ENCODE assay signal across 8 mouse cellular contexts in genomic region chr4:106838548-106839253, GRCm38 (mm10). TPM values are rescaled to one million over a fixed set of nuclear protein-coding genes. Genes with fewer than 3 reads are reported as not detected.
A peak's percentile ranks its signal among the peaks of the same experiment; 100 is the strongest.
DNase-seq lines count a peak whose midpoint lies in the region; ATAC-seq lines count a peak whose summit lies in the region.

No protein-coding gene starts in this region.

- H3K27me3 ChIP-seq in intestine, embryonic 14.5 days (replicated peaks; ENCODE audit: control insufficient read depth, insufficient read depth, low read length), result no peaks in the 10 kb centered on the region

- ATAC-seq in intestine, embryonic 14.5 days (replicated peaks; ENCODE audit: low FRiP score, low TSS enrichment, low read depth), result peak; percentile 81
- peak; percentile 74 for ATAC-seq in megakaryocyte-erythroid progenitor cell, adult 5-6 weeks (replicated peaks; ENCODE audit: low FRiP score, low TSS enrichment, poor library complexity, severe bottlenecking)

- intact Hi-C loops in gastrocnemius, postnatal 14 days (cut with DNase I; ENCODE audit: low total_unique reads), result loop anchor here (2.0 to 10.0 kb wide), 3 partner anchors 152 to 324 kb away; no protein-coding TSS in a partner anchor
- intact Hi-C loops in left cerebral cortex, postnatal 14 days (cut with DNase I), result loop anchor here (2.0 to 10.0 kb wide), 4 partner anchors 150 to 326 kb away; partner anchors contain the start of genes Cyb5rl, Lexm and Mrpl37

- H3K27ac ChIP-seq in intestine, embryonic 14.5 days (ENCODE audit: low read depth), result peak overlapping the region; percentile 98

- H3K4me2 ChIP-seq in intestine, embryonic 14.5 days (ENCODE audit: low read length), result peak overlapping the region; percentile 99

- peak overlapping the region; percentile 78 for H3K9ac ChIP-seq in intestine, embryonic 14.5 days (ENCODE audit: low read length)

- H3K4me1 ChIP-seq in intestine, embryonic 14.5 days (replicated peaks; ENCODE audit: control insufficient read depth, insufficient read depth, low read length), result peaks cover 34% of the 10 kb centered on the region

- H3K4me3 ChIP-seq in intestine, embryonic 14.5 days (ENCODE audit: low read depth, low read length), result peak overlapping the region; percentile 58

- no peaks in the 10 kb centered on the region for H3K36me3 ChIP-seq in intestine, embryonic 14.5 days (ENCODE audit: control insufficient read depth, insufficient read depth, low read length)

- 2% methylated on average over 36 of the region's 36 CpGs for WGBS in intestine, embryonic 14.5 days

- no peaks in the 10 kb centered on the region for H3K9me3 ChIP-seq in intestine, embryonic 14.5 days (ENCODE audit: control insufficient read depth, low read length)

- DNase-seq in adrenal gland, adult (ENCODE audit: inconsistent age in 2 of 2, low spot score in 1 of 2), result peak; percentile 96 to 99
- peak; percentile 93 for DNase-seq in embryo, embryonic 10 days (ENCODE audit: low spot score)
- peak; percentile 96 for DNase-seq in gastrocnemius, postnatal 14 days
- peak; percentile 100 for DNase-seq in intestine, embryonic 14.5 days (ENCODE audit: low spot score)
- peak; percentile 90 to 96 for DNase-seq in left cerebral cortex, postnatal 14 days (ENCODE audit: low spot score in 2 of 2)
- peak; percentile 97 for DNase-seq in right cerebral cortex, postnatal 14 days
- DNase-seq in urinary bladder, postnatal 36 days (ENCODE audit: low spot score in 2 of 2), result peak; percentile 96 to 97

RNA-seq across cellular contexts. Expression of gene Acot11, which starts 33.9 kb away (rescaled TPM):
- total RNA-seq in gastrocnemius, postnatal 14 days (2021), result 10 to 100 TPM in 1 of 2 experiments, 1 to 10 TPM in 1; 8.4 to 15.9 TPM
- polyA plus RNA-seq in intestine, embryonic 14.5 days (2014; fragmentation: Nextera tagmentation; extraction: Ambion mirVana), result 5.9 and 7.3 TPM in 2 replicates
- total RNA-seq in left cerebral cortex, postnatal 14 days (2021), result 10 to 100 TPM; 30.5 to 34.1 TPM
- 1.0 and 2.1 TPM in 2 replicates for total RNA-seq in megakaryocyte-erythroid progenitor cell, adult 5-6 weeks (2014; fragmentation: Nextera tagmentation)
- total RNA-seq in megakaryocyte-erythroid progenitor cell, adult 5-6 weeks (2017), result 0.99 and 1.0 TPM in 2 replicates

Comparison
In these comparisons a context has a peak if more than half of its experiments do, and no peak if none do; other contexts are left out.
1. Peak in every context shown above with its lines: DNase-seq, ATAC-seq, H3K4me3 ChIP-seq and H3K27ac ChIP-seq.